Mouse (Mus musculus) hindbrain, embryonic 10.5 days (tissue): ENCODE measurements around the gene Ormdl1. TPM values are rescaled to one million over a fixed set of nuclear protein-coding genes. Genes with fewer than 3 reads are reported as not detected.
A peak's percentile ranks its signal among the peaks of the same experiment; 100 is the strongest.
"Not testable (repeated sequence)": the region's sequence is repeated elsewhere in the genome, so short reads cannot be mapped to it uniquely, and the experiment has no call there.

Source experiments
- DNase-seq: peaks from one replicate; pipeline ENCODE4 v3.0.0-alpha.2; 2017; ENCODE audit warnings: low spot score
- H3K27ac ChIP-seq: fragments of 300-500 bp; sonication (generic); 2 replicates; pipeline ENCODE4 v1.5.1; 2016; ENCODE audit warnings: mild to moderate bottlenecking, moderate library complexity
- H3K27me3 ChIP-seq: fragments of 300-500 bp; sonication (generic); 2 replicates; pipeline ENCODE4 v1.6.1; 2016; ENCODE audit warnings: mild to moderate bottlenecking; ENCODE audit not compliant: poor library complexity, insufficient read depth, severe bottlenecking
- H3K36me3 ChIP-seq: fragments of 300-500 bp; sonication (generic); 2 replicates; pipeline ENCODE4 v1.6.1; 2016; ENCODE audit warnings: mild to moderate bottlenecking, moderate library complexity
- H3K4me1 ChIP-seq: fragments of 300-500 bp; sonication (generic); replicated peaks from 2 replicates; pipeline ENCODE4 v1.6.1; 2016; ENCODE audit warnings: mild to moderate bottlenecking
- H3K4me3 ChIP-seq: fragments of 300-500 bp; sonication (generic); 2 replicates; pipeline ENCODE4 v1.5.1; 2016; ENCODE audit warnings: mild to moderate bottlenecking, moderate library complexity
- H3K9me3 ChIP-seq: fragments of 300-500 bp; sonication (generic); 2 replicates; pipeline ENCODE4 v1.6.1; 2016; ENCODE audit warnings: mild to moderate bottlenecking, moderate library complexity
- WGBS: fragments of 180-500 bp; shearing (Covaris S2); methylation state at CpG from one replicate; pipeline ENCODE4 v1.1.7; 2016; 5-methylcytosine and 5-hydroxymethylcytosine counted together
- polyA plus RNA-seq: library from polyadenylated mRNA; unstranded; fragments of >200 nt; fragmentation: Nextera tagmentation; extraction: Ambion mirVana; gene quantifications from 2 replicates; pipeline ENCODE4 v1.2.1, GENCODE M21; 2016

Gene Ormdl1
- polyA plus RNA-seq, 1 experiment from 2014 or later, result 87.6 TPM

GRCm38 (mm10) chr1:53333527-53333926 lies 36.6 kb downstream of the Ormdl1 start:
- WGBS, result 90% methylated on average over 5 of the region's 5 CpGs
- not testable (repeated sequence) for H3K27me3 ChIP-seq, H3K4me1 ChIP-seq, H3K27ac ChIP-seq, H3K4me3 ChIP-seq, H3K9me3 ChIP-seq, H3K36me3 ChIP-seq, DNase-seq

- no peak for DNase-seq
- Histone ChIP-seq H3K27ac (no peak overlapping the region), H3K4me3 (no peak overlapping the region), H3K27me3 (no peaks in the 10 kb centered on the region), H3K4me1 (no peaks in the 10 kb centered on the region), H3K9me3 (peaks cover 8% of the 10 kb centered on the region; the same call in 1 of the 2 replicates), H3K36me3 (peaks cover 5% of the 10 kb centered on the region)
Measured at GRCm38 (mm10) chr1:53335465-53335864, 38.6 kb downstream of the Ormdl1 start.

- H3K27ac ChIP-seq, H3K27me3 ChIP-seq, DNase-seq, H3K4me1 ChIP-seq, H3K4me3 ChIP-seq: not testable (repeated sequence)
- H3K36me3 ChIP-seq, result peaks cover 24% of the 10 kb centered on the region
- H3K9me3 ChIP-seq, result peaks cover 21% of the 10 kb centered on the region
- 66% methylated on average over 2 of the region's 2 CpGs for WGBS
Measured at GRCm38 (mm10) chr1:53337403-53337802, 40.5 kb downstream of the Ormdl1 start.

GRCm38 (mm10) chr1:53341071-53341470 lies 44.2 kb downstream of the Ormdl1 start:
- no peak overlapping the region for H3K4me3 ChIP-seq
- 93% methylated on average over 2 of the region's 2 CpGs for WGBS
- H3K4me1 ChIP-seq, result no peaks in the 10 kb centered on the region
- no peak for DNase-seq
- no peak overlapping the region for H3K27ac ChIP-seq
- H3K9me3 ChIP-seq, result peaks cover 24% of the 10 kb centered on the region
- no peaks in the 10 kb centered on the region for H3K27me3 ChIP-seq
- peaks cover 61% of the 10 kb centered on the region for H3K36me3 ChIP-seq

- peaks cover 7% of the 10 kb centered on the region for H3K4me1 ChIP-seq
- peak; percentile 96 for DNase-seq
- peak within 1 kb of the TSS; percentile 67 for H3K4me3 ChIP-seq
- H3K27me3 ChIP-seq, result no peaks in the 10 kb centered on the region
- peak within 1 kb of the TSS; percentile 93 for H3K27ac ChIP-seq
- H3K36me3 ChIP-seq, result peaks cover 25% of the 10 kb centered on the region
- under 1% methylated on average over 44 of the region's 44 CpGs for WGBS
- peaks cover 9% of the 10 kb centered on the region; the same call in 1 of the 2 replicates for H3K9me3 ChIP-seq
Measured at GRCm38 (mm10) chr1:53352327-53353261, 55.7 kb downstream of the Ormdl1 start, which contains the start of the genes Asdurf, Gm28551 and Asnsd1. Gene Asdurf, minus strand, starts transcription at chr1:53352619. Gene Gm28551, minus strand, starts transcription at chr1:53352667. Gene Asnsd1, minus strand, starts transcription at chr1:53352752.

GRCm38 (mm10) chr1:53358988-53359387 lies 62.1 kb downstream of the Ormdl1 start:
- no peak for DNase-seq
- H3K27ac ChIP-seq, result no peak overlapping the region
- H3K27me3 ChIP-seq, result no peaks in the 10 kb centered on the region
- no peaks in the 10 kb centered on the region for H3K36me3 ChIP-seq
- H3K4me3 ChIP-seq, result no peak overlapping the region
- H3K9me3 ChIP-seq, result peaks cover 3% of the 10 kb centered on the region; the same call in 1 of the 2 replicates
- no peaks in the 10 kb centered on the region for H3K4me1 ChIP-seq

Other genes with a start within 250 kb of the Ormdl1 start
- gene Mstn, start 235.5 kb upstream of the Ormdl1 start, polyA plus RNA-seq, result 1.6 and 4.6 TPM in 2 replicates
- gene 1700019A02Rik, start 109.5 kb upstream of the Ormdl1 start, polyA plus RNA-seq, result not detected in 2 replicates
- gene Pms1, start 77 bp upstream of the Ormdl1 start, polyA plus RNA-seq, result 18.8 and 25.1 TPM in 2 replicates
- gene Gm28778, start within 50 bp of the Ormdl1 start, polyA plus RNA-seq, result 0.42 TPM in 1 of 2 replicates, not detected in the other
- 26.2 and 26.7 TPM in 2 replicates for gene Osgepl1, start 16.5 kb downstream of the Ormdl1 start, polyA plus RNA-seq
- gene Asdurf, start 55.5 kb downstream of the Ormdl1 start, polyA plus RNA-seq, result 2.1 TPM in 1 of 2 replicates, not detected in the other
- gene Gm28551, start 55.6 kb downstream of the Ormdl1 start, polyA plus RNA-seq, result 1.0 and 1.1 TPM in 2 replicates
- gene Asnsd1, start 55.7 kb downstream of the Ormdl1 start, polyA plus RNA-seq, result 83.7 and 92.6 TPM in 2 replicates